Mouse (Mus musculus): Measurements from ENCODE around the gene Pald1.
A peak's percentile ranks its signal among the peaks of the same experiment; 100 is the strongest.

The Pald1 gene

DNA sequence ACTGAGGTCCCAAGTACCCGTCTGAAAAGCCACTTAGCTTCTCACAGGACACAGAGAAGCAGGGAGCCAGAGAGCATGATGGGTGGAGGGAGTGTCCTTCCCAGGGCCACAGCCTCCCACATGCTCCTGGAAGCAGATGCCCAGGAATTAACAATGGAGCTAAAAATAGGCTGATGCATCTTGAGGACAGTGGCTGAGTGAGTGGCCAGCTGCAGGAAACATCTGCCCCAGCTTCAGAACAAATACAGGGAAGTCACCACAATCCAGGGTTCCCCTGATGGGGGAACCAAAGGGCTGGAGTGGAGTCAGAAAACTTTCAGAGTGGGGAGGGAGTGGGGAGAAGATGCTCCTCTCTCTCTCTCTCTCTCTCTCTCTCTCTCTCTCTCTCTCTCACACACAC lies 17.4 kb downstream of the Pald1 start:
- no peak for DNase-seq

DNA sequence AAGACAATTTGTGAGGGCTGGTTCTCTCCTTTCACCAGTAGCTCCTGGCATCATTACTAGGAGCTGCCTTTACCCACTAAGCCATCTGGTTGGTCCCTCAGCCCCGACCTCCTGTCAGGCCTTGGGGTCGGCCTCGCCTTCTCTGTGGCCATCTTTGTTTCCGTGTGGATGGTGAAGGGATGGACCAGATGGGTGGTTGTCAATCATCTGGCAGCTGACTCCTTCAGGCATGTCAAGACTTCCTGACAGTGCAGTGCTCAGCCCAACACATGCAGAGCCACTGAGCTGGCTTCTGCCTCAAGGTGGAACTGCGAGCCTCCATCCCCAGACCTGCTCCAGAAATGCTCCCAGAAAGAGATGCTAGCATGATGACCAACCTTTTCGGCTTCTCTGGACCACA lies 18.9 kb downstream of the Pald1 start:
- DNase-seq, result no peak

DNA sequence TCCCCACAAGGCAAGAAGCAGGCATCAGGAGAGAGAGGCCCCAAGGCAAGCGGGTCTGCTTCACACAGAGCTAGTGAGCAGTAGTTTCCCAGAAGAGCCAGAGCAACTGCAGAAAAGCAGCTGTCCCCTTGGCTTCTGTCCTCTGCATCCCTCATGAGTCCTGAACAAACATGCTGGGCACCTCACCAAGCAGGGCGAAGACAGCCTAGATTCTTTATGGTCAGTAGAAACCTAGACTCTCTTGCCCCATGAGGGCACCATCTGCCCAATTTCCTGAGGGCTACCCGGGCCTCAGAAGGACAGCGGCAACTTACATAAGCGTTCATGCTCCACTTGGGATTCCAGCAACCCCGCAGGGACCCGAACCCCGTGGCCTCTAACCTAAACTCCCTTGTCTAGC lies 20.3 kb downstream of the Pald1 start:
- DNase-seq, result peak; percentile 55 to 56

DNA sequence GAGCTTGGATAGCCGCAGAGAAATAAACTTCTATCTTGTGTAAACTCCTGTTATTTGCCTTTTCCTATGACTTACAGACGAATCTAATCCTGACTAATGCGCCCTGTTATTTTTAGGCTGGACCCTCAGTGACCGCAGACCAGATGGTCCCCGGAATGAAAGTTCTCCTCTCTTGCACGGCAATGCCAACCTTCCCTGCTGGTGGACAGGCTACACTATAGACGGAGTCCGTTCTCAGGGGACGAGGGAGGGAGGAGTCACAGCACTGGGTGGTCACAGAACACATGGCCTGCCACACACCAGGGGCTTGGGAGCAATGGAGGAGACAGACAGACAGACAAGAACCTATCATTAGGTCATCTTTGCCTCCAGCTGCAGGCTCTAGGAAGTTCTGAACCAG lies 20.8 kb downstream of the Pald1 start:
- DNase-seq, result no peak

DNA sequence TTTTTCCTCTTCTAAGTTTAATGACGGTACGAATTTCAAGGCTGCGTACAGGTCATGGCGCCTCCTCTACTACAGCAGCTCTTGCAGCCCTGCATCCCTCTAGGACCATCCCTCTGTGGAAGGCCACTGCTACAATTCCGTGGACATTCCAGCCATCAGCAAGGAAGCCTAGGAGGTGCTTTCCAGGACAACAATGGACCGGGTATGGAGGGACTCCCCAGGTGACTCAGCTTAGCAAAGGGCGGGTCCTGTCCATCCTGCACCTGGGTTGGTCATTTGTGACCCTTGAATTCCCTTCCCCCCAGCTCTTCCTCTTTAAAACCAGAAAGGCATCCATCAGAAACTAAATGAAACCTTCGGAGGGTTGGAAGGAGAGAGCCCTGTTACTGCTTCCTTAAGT lies 22.7 kb downstream of the Pald1 start:
- DNase-seq, result no peak

GRCm38 (mm10) chr10:61359411-61359810 lies 23.9 kb downstream of the Pald1 start:
- DNase-seq, result no peak

- no peak for DNase-seq
Measured at GRCm38 (mm10) chr10:61357658-61358057, 25.7 kb downstream of the Pald1 start.

- DNase-seq, result no peak
Measured at GRCm38 (mm10) chr10:61356568-61356967, 26.8 kb downstream of the Pald1 start.

DNA sequence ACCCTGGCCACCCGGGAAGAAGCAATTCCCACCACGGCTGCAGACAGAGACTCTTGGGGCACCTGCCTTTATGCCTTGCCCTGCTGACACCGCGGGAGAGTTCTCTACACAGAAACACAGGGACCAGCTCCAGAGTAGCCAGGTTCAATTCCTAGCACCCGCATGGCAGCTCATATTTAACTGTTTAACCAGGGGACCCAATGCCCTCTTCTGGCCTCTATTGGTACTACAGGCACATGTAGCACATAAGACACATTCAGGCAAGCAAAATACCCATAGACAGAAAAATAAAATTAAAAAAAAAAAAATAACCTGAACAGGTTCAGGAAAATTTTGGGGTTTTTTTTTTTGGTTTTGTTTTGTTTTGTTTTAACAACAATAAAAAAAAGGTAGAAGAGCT lies 27.2 kb downstream of the Pald1 start:
- no peak for DNase-seq

GRCm38 (mm10) chr10:61355611-61356010 lies 27.7 kb downstream of the Pald1 start:
- no peak for DNase-seq

- DNase-seq, result no peak
Measured at GRCm38 (mm10) chr10:61351216-61351615, 32.1 kb downstream of the Pald1 start.

DNA sequence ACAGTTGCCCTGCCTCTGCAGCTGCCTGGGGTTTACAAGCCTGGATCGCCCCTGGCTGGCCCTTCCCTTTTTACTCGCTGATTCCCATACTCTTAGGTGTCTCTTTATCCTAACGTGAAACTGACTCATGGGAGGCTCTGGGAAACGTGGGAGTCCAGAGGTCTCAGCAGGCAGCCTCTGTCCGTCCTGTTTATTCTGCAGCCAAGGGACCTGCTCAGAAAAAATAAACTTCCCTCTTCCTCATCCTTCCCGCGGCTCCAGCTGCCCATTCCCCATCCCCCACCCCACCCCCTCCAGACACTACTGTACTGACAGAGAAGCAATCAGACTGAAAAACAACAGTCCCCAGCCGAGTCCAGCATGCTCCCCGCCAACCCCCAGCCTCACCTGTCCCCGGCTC lies 37.0 kb downstream of the Pald1 start:
- DNase-seq, result no peak

DNA sequence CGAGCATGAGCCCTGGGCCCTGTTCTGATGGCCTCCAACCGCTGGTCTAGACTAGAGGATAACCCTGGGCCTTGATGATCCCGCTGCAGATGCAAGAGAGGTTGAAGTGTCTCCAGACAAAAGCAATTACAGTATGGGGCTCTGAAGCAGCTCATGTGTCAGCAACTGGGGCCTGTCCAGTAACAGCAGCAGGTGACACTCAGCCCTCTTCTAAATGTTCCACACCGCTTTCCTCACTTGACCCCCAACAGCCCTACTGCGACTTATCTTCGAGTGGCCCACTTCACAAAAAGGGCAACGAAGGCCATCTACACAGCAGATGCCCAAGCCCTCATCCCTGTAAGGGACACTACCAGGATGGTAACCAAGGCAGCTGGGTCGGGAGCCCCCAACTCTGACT lies 38.2 kb downstream of the Pald1 start:
- no peak for DNase-seq

DNA sequence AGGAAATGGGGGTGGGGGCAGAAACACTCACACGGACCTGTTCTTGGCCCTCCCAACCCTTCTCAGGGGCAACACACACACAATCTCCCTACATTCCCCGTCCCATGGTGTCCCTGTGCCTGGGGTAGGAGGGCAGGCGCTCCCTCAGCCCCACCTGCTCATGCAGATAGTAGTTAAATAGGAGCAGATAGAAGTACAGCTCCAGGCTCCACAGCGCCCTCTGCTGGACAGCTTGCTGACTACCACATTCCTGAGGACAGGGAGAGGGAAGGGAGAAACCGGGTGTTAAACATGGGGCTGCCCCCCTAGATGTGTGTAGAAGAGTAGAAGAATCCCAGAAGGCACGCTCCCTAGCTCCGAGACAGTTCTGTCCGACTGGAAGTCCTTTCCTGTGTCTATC lies 39.4 kb downstream of the Pald1 start:
- DNase-seq, result peak; percentile 62 to 73

GRCm38 (mm10) chr10:61342750-61343149 lies 40.6 kb downstream of the Pald1 start:
- DNase-seq, result no peak

- DNase-seq, result peak; percentile 67 to 84
Measured at GRCm38 (mm10) chr10:61341557-61341956, 41.8 kb downstream of the Pald1 start.

- no peak for DNase-seq
Measured at GRCm38 (mm10) chr10:61341045-61341444, 42.3 kb downstream of the Pald1 start.

GRCm38 (mm10) chr10:61340247-61340646 lies 43.1 kb downstream of the Pald1 start:
- no peak for DNase-seq

DNA sequence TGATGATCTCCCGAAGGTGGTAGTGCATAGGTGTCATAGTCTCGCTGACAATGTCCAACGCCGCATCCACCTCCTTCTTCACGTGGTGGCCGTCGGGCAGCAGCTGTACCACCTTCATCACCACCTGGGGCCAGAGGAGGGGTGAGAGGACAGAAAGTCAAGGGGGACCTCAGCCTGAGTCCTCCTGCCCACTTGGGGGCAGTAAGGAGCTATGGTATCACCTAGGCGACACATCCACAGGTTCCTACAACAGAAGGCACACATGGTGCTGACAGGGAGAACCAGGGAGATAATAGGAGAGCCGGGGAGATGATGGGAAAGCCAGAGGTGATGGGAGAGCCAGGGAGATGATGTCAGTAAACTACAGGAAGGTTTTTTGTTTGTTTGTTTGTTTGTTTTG lies 44.1 kb downstream of the Pald1 start:
- no peak for DNase-seq

DNA sequence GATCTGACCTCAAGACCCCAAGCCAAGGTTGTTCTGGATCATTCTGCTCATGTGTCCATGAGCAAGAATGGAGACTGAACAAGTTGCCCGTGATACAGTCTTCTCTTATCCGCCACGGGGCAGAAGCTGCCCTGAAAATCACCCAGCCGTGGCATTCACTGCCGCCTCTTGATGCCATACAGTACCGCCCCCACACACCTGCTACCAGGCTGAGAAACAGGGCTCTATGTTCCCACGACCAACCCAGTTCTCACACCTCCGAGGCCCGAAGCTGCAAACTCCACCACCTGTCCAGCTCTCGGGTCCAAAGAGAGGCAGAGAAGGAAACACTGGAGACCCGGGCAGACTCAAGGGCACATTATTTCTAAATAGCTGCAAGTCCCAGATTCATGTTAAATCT lies 45.7 kb downstream of the Pald1 start:
- DNase-seq, result no peak

- DNase-seq, result no peak
Measured at GRCm38 (mm10) chr10:61336592-61336991, 46.7 kb downstream of the Pald1 start.

DNA sequence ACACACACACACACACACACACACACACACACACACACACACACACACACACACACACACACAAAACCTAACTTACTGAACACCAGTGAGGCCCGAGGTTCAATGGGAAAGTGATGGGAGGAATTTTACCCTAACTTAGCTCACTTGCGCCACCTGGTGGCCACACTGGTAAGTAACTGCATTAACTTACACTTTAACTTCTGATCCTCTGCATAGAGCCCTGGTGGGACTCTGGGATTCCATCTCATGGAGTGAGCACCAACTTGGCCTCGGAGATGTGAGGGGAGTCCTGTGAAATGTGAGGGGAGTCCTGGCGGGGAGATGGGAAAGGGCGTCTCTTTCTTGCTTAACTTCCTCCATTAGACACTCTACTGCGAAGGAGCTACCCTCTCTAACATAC lies 47.2 kb downstream of the Pald1 start:
- peak; percentile 75 to 87 for DNase-seq

DNA sequence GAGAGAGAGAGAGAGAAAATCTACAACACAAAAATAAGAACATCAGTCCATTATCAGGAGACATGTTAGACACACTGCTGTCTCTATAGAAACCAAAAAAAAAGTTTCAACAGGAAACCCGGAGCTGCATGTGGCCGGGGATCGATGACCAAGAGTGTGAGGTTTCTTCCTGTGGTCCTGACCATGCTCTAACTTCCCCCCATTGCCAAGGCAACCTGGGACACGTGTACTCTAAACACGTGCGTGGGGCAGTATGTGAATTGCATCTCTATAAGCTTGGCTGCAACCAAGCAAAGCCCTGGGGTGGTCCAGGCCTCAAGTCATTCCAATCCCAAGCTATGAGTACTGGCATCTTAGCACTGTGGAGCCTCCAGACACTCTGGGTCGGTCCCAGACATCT lies 48.8 kb downstream of the Pald1 start:
- no peak for DNase-seq

DNA sequence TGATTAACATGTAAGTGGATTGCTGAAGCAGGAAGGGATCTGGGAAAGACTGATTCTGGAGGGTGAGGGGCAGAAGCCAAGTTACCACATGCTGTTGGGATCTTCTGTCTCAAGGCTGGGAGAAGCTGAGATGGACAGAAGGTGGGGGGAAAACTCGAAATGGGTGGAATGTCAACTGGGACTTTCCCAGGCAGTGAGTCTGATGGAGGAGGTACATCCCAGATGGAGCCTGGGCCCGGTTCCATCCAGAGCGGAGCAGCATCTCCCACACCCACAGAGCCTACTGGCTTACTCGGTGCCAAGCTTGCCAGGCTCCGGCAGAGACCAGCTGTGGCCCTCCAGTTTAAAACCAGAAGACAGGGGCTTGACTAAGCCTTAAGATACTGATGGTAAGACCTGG lies 52.3 kb downstream of the Pald1 start:
- DNase-seq, result peak; percentile 75 to 83

DNA sequence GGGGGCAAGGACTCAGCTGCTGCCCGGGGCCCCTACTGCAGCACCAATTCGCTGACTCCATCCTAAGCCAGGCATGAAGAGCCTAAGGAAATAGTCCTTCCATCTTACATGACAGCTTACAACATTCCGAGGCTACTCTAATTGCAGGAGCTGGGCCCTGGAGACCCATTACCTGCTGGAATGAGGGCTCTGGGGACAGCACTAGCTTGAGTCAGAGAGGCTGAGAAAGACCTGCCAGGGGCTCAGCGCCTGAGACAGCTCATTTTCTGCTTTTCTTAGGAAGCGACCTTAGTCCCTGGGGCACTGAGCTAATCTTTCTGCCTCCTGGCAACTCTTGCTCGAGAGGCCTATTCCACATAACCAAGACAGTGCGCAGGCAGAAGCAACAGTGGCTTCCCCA lies 54.4 kb downstream of the Pald1 start:
- DNase-seq, result no peak

- no peak for DNase-seq
Measured at GRCm38 (mm10) chr10:61327545-61327944, 55.8 kb downstream of the Pald1 start.
